Mouse (Mus musculus): Measurements from ENCODE around the gene Trim7.
"Not testable (repeated sequence)": the region's sequence is repeated elsewhere in the genome, so short reads cannot be mapped to it uniquely, and the experiment has no call there.

The Trim7 gene

DNA sequence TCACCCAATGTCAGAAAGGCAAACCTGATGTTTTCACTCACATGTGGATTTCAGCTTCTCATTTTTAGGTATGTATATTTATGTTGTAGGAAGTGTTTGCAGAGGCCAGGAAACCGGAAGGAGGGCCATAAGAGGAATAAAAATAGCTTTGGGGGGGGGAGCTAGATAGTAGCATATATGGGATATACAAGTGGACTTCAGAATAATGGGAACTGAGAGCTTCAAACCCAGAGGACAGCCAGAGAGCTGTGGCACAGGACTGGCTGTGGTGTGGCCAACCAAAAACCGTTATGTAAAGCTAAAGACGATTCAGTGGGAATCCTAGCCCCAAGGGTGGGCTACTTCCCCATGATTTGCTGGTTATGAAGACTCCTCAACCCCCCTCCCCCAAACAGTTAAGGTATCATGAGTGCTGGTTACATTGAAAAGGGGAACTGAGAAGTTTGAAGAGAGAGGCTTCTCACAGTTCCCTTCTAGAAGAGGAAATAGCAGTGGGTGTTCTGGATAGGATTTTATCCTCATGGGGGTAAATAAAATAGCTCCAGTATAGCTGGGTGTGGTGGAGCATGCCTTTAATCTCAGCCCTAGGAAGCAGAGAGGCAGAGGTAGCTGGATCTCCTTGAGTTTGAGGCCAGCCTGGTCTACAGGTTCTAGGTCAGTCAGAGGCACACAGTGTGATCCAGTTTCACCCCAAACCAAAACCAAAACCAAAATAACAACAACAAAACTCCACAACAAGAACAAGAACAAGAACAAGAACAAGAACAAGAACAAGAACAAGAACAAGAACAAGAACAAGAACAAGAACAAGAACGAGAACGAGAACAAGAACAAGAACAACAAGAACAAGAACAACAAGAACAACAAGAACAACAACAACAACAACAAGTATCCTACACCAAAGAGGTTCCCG lies 75.0 kb downstream of the Trim7 start:
- DNase-seq (ENCODE audit: low read depth), result not testable (repeated sequence)

GRCm38 (mm10) chr11:48901567-48901930 lies 75.6 kb downstream of the Trim7 start:
- not testable (repeated sequence) for DNase-seq (ENCODE audit: low read depth)

All from NIH3T3 (cell line).